Mouse (Mus musculus) ES-E14 (cell line): ENCODE measurements around the gene Bdkrb2. TPM values are rescaled to one million over a fixed set of nuclear protein-coding genes. Genes with fewer than 3 reads are reported as not detected.

Experiments used
- DNase-seq: peaks from one replicate; pipeline ENCODE4 v3.0.0-alpha.2; 2013; ENCODE audit warnings: low read depth, low spot score
- H3K27ac ChIP-seq: 2 replicates; pipeline ENCODE4 v1.5.1; 2012; ENCODE audit warnings: low read depth, mild to moderate bottlenecking, low read length, moderate library complexity, mixed read lengths; ENCODE audit not compliant: poor library complexity, insufficient read depth, severe bottlenecking
- H3K36me3 ChIP-seq: 2 replicates; pipeline ENCODE4 v1.6.1; 2012; ENCODE audit warnings: mild to moderate bottlenecking, low read length, moderate library complexity, mixed read lengths; ENCODE audit not compliant: control insufficient read depth, poor library complexity, insufficient read depth, severe bottlenecking
- H3K4me1 ChIP-seq, 2 experiments: fragments of 150-350 bp in 1 of 2; sonication (generic) in 1 of 2; 2 replicates each; pipeline ENCODE4 v1.6.1; 2012; ENCODE audit warnings: low read length in 2 of 2, mild to moderate bottlenecking in 1 of 2, mixed read lengths in 1 of 2; ENCODE audit not compliant: control insufficient read depth in 2 of 2, insufficient read depth in 2 of 2, poor library complexity in 1 of 2
- H3K4me3 ChIP-seq, 2 experiments: fragments of 150-350 bp in 1 of 2; sonication (generic) in 1 of 2; 2 replicates each; pipeline ENCODE4 v1.5.1; 2012; ENCODE audit warnings: low read length in 2 of 2, low read depth in 1 of 2, mild to moderate bottlenecking in 1 of 2, mixed read lengths in 1 of 2; ENCODE audit not compliant: insufficient read depth in 1 of 2, poor library complexity in 1 of 2, severe bottlenecking in 1 of 2
- H3K9ac ChIP-seq: 2 replicates; pipeline ENCODE4 v1.6.1; 2012; ENCODE audit warnings: low read depth, mild to moderate bottlenecking, low read length, mixed read lengths; ENCODE audit not compliant: poor library complexity, insufficient read depth, severe bottlenecking
- H3K9me3 ChIP-seq: fragments of 150-350 bp; sonication (generic); 2 replicates; pipeline ENCODE4 v1.6.1; 2012; ENCODE audit warnings: low read depth, mild to moderate bottlenecking, low read length; ENCODE audit not compliant: control insufficient read depth, insufficient read depth
- CHD2 ChIP-seq: IDR thresholded peaks from 2 replicates; pipeline ENCODE4 v1.6.1; 2014; ENCODE audit warnings: mild to moderate bottlenecking, low read depth, low read length, inconsistent platforms
- HCFC1 ChIP-seq: IDR thresholded peaks from 2 replicates; pipeline ENCODE4 v1.6.1; 2012; ENCODE audit warnings: low read length, inconsistent platforms, borderline replicate concordance; ENCODE audit not compliant: insufficient read depth
- MAFK ChIP-seq: IDR thresholded peaks from 2 replicates; pipeline ENCODE4 v1.6.1; 2014; ENCODE audit warnings: mild to moderate bottlenecking, low read depth, low read length, inconsistent platforms; ENCODE audit not compliant: insufficient read depth
- ZC3H11A ChIP-seq: IDR thresholded peaks from 2 replicates; pipeline ENCODE4 v1.6.1; 2012; ENCODE audit warnings: low read depth, mild to moderate bottlenecking, inconsistent platforms, low read length, borderline replicate concordance
- ZNF384 ChIP-seq: IDR thresholded peaks from 2 replicates; pipeline ENCODE4 v1.6.1; 2012; ENCODE audit warnings: low read depth, low read length, inconsistent platforms
- in situ Hi-C, 2 experiments: fragments of 600-800 bp; cut with MboI; formaldehyde crosslinking; loops; one replicate each; pipeline ENCODE4 v1.15.1; 2025; ENCODE audit warnings: low sequenced_read_pairs in 2 of 2, inconsistent platforms in 1 of 2; ENCODE audit not compliant: unreplicated experiment in 2 of 2
- total RNA-seq: library from RNA; depleted of rRNA; stranded (reverse); fragments of 300-350 nt; gene quantifications from 2 replicates; pipeline ENCODE4 v1.2.3, GENCODE M21; 2012

Gene Bdkrb2
- total RNA-seq, 1 experiment, result 1.2 TPM

DNA sequence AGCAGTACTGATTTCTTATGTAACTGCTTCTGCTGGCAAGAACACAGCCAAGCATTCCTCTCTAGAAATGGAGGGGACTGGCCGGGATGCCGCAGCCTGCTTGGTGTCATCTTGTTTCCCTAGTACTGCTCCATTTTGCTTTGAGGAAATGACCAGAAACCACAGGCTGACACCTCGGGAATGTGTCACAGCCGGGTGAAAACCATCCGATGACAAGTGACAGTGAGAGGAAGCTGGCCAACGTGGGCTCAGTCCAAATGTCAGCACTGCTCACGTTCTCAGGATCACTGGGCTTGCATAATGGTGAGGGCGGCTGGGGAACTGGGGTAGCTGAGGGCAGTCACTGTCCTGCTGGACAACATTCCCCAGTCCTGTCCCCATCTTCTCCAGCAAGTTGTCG lies 33.5 kb upstream of the Bdkrb2 start:
- no peak for TF ChIP-seq HCFC1
- no peak for TF ChIP-seq CHD2
- Histone ChIP-seq H3K27ac (no peak overlapping the region), H3K9me3 (no peaks in the 10 kb centered on the region), H3K4me3 (no peak overlapping the region), H3K4me1 (0 out of 4 replicates have a peak, but pooled peaks cover 0 to under 1% of the 10 kb centered on the region in 2 experiments), H3K36me3 (no peaks in the 10 kb centered on the region), H3K9ac (no peak overlapping the region)
- DNase-seq, result no peak
- in situ Hi-C loops, result no loop called here

DNA sequence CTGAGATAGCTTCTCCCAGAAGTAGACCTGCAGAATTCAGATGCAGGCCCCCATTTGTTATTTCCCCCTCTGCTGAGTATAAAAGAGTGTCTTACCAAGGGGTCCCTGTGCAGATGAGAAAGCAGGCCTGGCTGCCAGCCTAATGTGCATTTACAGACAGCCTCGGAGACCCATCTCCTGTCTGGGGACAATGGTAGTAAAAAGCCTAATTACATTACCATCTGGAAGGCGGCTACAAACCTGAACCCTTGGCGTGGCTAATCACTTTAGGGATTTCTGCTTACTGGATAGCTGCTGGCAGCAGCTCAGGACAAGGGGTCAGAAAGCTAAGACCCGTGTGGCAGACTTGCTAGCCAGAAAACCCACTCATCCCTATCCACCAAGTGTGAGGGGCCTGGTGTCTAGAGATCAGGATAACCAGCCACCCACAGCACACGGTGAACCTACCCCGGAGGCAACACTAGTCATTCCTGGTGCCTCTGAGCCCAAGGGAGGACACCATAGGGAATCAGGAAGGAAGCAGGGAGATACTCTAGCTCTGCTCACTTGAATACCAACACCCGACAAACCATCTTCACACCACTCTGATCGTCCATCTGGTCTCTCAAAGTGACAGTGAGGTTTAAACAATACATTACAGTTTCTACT lies 31.2 kb upstream of the Bdkrb2 start:
- Histone ChIP-seq H3K9me3 (no peaks in the 10 kb centered on the region), H3K9ac (no peak overlapping the region), H3K4me1 (peaks cover 4% of the 10 kb centered on the region in 2 experiments; a peak in 2 of 4 replicates), H3K27ac (no peak overlapping the region), H3K4me3 (no peak overlapping the region), H3K36me3 (no peaks in the 10 kb centered on the region)
- in situ Hi-C loops, result no loop called here
- DNase-seq, result no peak
- no peak for TF ChIP-seq ZC3H11A
- no peak for TF ChIP-seq CHD2

DNA sequence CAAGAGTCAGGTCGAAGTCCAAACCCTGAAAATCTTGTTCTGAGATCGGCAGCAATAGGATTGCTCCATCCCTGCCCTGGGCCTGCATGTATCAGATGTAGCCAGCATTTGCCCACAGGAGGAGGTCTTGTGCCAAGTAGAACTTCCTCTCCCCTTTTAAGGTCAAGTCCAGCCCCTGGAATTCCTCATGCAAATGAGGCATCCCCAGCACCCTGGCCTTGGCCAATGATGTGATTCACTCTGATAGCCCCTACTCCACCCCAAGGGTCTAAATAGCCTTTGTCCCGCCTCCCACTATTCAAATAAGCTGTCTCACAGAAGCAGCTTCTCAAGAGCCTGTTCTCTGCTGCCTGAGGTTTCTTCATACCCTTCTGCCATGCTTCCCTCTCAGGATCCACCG lies 28.2 kb upstream of the Bdkrb2 start:
- Histone ChIP-seq H3K9ac (no peak overlapping the region), H3K4me3 (peak overlapping the region; percentile 26 to 50; a peak in 3 of 4 replicates), H3K4me1 (peaks cover 4% of the 10 kb centered on the region in 2 experiments; a peak in 2 of 4 replicates), H3K36me3 (no peaks in the 10 kb centered on the region), H3K9me3 (no peaks in the 10 kb centered on the region), H3K27ac (no peak overlapping the region)
- no peak for DNase-seq
- in situ Hi-C loops, result no loop called here
- TF ChIP-seq ZNF384, result no peak
- no peak for TF ChIP-seq MAFK
- TF ChIP-seq HCFC1, result no peak

DNA sequence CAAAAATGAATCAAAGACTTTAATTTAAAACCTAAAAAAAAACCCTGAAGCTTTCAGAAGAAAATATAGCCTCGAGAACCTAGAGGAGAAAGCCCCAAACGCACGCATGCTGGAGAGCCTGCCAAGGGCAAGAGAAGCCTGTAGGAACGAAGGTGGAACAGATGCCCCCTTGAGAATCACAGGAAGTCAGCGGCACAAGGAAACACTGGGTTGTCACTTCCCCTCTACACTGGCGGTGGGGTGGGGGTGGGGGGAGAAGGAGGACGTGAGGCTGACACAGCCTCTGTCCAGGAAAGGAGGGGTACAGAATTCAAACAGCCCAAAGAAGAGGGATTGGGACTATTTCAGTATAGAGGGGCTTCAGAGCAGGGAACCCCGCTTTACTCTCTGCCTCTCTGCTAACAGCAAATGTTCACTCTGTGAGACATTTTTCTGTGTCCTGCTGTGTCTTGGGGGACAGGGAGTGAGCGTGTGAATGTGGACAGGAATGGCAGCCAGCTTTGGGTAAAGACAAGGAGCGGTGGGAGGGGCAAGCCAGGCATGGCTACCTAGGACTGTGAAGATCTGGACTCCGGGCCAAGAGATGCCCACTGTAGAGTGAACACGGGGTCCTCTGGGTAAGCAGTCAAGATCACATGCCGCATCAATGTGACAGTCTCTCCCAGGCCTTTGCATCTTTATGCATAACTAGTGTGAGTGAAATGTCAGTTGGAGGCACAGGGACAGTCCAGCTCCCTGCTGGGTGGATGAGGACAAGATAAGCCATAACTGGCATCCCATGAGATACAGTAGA lies 26.9 kb upstream of the Bdkrb2 start:
- H3K27ac ChIP-seq, result no peak overlapping the region

DNA sequence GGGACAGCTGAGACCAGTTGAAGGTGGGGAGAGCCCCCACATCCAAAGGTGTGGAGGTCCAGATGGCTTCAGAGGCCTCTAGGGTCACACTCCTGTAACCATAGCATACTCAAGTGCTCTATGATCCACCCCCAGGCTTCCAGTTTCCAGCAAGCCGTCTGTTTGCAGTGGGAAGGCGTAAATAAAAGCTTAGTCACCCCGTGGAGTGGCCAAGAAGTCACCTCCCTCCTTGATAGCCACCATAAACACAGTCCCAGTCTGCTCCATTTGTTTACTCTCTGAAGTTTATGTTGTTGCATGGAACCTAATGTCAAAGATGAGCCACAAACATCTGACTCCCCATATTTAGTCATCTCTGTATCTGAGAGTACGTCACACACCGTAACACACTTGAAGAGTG lies 25.9 kb upstream of the Bdkrb2 start:
- Histone ChIP-seq H3K4me1 (peaks cover 4% of the 10 kb centered on the region in 2 experiments; a peak in 2 of 4 replicates), H3K4me3 (no peak overlapping the region), H3K27ac (no peak overlapping the region), H3K9me3 (no peaks in the 10 kb centered on the region), H3K9ac (no peak overlapping the region), H3K36me3 (no peaks in the 10 kb centered on the region)
- no peak for DNase-seq
- in situ Hi-C loops, result no loop called here
- TF ChIP-seq ZC3H11A (no peak), ZNF384 (no peak)

More for the DNA sequence above, 26.9 kb upstream of the Bdkrb2 start:
- Histone ChIP-seq H3K9ac (no peak overlapping the region), H3K4me3 (no peak overlapping the region), H3K9me3 (no peaks in the 10 kb centered on the region), H3K36me3 (no peaks in the 10 kb centered on the region), H3K4me1 (peaks cover 4% of the 10 kb centered on the region in 2 experiments; a peak in 2 of 4 replicates)
- no peak for TF ChIP-seq ZC3H11A
- TF ChIP-seq HCFC1, result no peak
- TF ChIP-seq CHD2, result no peak
- TF ChIP-seq ZNF384, result no peak
- no peak for TF ChIP-seq MAFK
- DNase-seq, result no peak
- in situ Hi-C loops, result no loop called here
